Mouse (Mus musculus): Measurements from ENCODE around the gene Fto.

DNA sequence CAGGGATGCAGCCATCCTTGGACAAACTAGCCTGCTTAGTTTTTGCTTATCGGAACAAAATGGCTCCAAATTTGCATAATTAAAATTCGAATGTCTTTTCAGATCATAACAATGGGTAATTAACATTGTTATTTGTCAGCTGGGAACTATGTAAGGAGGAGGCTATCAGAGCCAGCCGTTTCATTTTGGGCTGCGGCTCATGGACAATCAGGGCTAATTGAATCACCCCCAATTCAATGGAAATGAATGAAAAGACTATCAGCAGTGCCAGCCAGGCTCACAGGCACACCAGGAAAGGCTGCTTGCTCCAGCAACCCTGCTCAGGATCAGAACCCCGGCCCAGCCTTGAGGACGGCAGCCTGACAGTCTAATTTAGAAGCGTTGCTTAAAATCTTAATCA is 395.3 kb downstream of the Fto start:
- TF ChIP-seq EP300 (IDR thresholded peaks at IDR 0.05; ENCODE audit: low read depth) (no peak), CTCF (IDR thresholded peaks at IDR 0.05; ENCODE audit: low read depth) (no peak)

Data from liver, embryonic 14.5 days (tissue).